Mouse (Mus musculus): Measurements from ENCODE around the gene Prdm10. TPM values are rescaled to one million over a fixed set of nuclear protein-coding genes. Genes with fewer than 3 reads are reported as not detected.

Prdm10 gene
- polyA plus RNA-seq, 1 experiment from 2014 or later = 1.2 TPM

DNA sequence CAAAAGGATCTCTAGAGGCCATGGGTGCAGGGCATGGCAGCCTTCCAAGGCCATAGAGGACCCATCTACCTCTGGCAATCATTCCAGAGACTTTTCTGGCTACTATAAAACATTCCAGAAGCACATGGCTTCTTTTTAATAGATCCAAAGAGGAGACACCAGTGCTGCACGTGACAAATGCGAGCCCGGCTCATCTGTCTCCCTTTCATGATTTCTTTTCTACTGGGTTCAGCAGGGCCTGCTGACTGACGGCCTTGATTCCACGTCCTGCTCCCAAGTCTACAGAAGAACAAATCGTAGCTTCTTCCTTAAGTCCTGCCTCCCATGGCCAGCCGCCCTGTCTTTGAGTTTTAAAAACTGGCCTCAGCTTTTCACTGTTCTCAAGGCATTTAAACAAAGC is 1.7 kb upstream of the Prdm10 start:
- no peak for ATAC-seq
- Histone ChIP-seq H3K4me2 (replicated peaks; ENCODE audit: low read depth) (no peak overlapping the region), H3K27ac (ENCODE audit: low read depth, low read length) (peak overlapping the region; percentile 98), H3K9me3 (ENCODE audit: control insufficient read depth) (no peaks in the 10 kb centered on the region), H3K36me3 (ENCODE audit: control insufficient read depth, insufficient read depth) (no peaks in the 10 kb centered on the region), H3K4me3 (ENCODE audit: low read depth, low read length) (no peak overlapping the region), H3K27me3 (replicated peaks; ENCODE audit: control insufficient read depth, insufficient read depth, low read length) (no peaks in the 10 kb centered on the region), H3K4me1 (replicated peaks; ENCODE audit: control insufficient read depth, insufficient read depth, low read length) (no peaks in the 10 kb centered on the region; the same call in 1 of the 2 replicates), H3K9ac (ENCODE audit: low read depth, low read length) (no peak overlapping the region)
- TF ChIP-seq CTCF (IDR thresholded peaks at IDR 0.05; ENCODE audit: low read depth) = no peak
- WGBS = 53% methylated on average over 7 of the region's 7 CpGs

DNA sequence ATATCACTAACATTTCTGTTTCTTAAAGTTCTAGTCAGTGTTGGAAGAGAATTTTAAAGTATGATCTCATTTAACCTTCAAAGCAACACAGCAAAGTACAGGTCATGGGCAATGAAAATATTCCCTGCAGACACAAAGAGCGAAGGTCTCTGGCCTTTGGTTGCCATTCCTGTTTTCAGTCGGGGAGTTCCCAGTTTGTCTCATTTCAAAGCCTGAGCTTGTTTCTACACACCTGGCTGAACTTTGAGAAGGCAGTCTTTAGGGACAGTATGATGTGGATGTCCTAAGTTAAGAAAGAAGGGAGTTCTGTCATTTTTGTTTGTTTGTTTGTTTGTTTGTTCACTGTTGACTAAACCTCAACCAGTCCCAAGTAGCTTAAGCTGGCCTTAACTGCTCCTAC is 1.0 kb upstream of the Prdm10 start:
- Histone ChIP-seq H3K9me3 (ENCODE audit: control insufficient read depth) (no peaks in the 10 kb centered on the region), H3K36me3 (ENCODE audit: control insufficient read depth, insufficient read depth) (no peaks in the 10 kb centered on the region), H3K27me3 (replicated peaks; ENCODE audit: control insufficient read depth, insufficient read depth, low read length) (no peaks in the 10 kb centered on the region), H3K9ac (ENCODE audit: low read depth, low read length) (peak overlapping the region; percentile 95; the same call in 1 of the 2 replicates), H3K27ac (ENCODE audit: low read depth, low read length) (peak overlapping the region; percentile 98), H3K4me1 (replicated peaks; ENCODE audit: control insufficient read depth, insufficient read depth, low read length) (no peaks in the 10 kb centered on the region; the same call in 1 of the 2 replicates), H3K4me3 (ENCODE audit: low read depth, low read length) (peak overlapping the region; percentile 91; the same call in 1 of the 2 replicates), H3K4me2 (replicated peaks; ENCODE audit: low read depth) (peak overlapping the region; percentile 84)
- ATAC-seq = 0 out of 2 replicates have a peak, but pooled peaks have one; percentile 1
- TF ChIP-seq CTCF (IDR thresholded peaks at IDR 0.05; ENCODE audit: low read depth) = no peak
- WGBS = 34% methylated on average over 2 of the region's 2 CpGs

DNA sequence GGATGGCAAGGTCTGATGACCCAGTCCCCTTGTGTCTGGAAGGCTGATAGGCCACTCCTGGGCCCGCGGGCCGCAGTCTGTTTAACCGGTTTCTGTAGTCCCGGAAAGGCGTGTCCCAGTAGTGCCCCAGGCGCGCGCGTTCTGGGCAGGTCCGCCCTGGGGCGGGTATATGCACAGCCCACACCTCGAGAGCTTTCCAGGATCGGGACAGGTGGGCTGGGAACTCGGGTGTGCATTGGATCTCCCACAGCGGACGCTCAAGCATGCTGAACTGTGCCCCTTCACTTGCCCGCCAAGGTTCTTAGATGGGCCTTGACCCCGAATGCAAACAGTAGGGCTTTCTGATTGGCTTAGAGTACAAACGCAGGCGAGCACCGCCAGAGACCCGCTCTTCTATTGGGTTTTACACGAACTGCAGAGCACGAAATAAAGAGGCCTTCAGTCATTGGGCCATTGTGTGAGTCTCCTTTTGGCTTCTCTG is 413 bp upstream of the Prdm10 start:
- H3K4me2 ChIP-seq (replicated peaks; ENCODE audit: low read depth) = peak overlapping the region; percentile 84
- H3K4me1 ChIP-seq (replicated peaks; ENCODE audit: control insufficient read depth, insufficient read depth, low read length) = no peaks in the 10 kb centered on the region; the same call in 1 of the 2 replicates
- no peaks in the 10 kb centered on the region for H3K27me3 ChIP-seq (replicated peaks; ENCODE audit: control insufficient read depth, insufficient read depth, low read length)
- peak; percentile 84 for ATAC-seq
- no peaks in the 10 kb centered on the region for H3K9me3 ChIP-seq (ENCODE audit: control insufficient read depth)
- peak overlapping the region; percentile 91 for H3K4me3 ChIP-seq (ENCODE audit: low read depth, low read length)
- no peak for TF ChIP-seq CTCF (IDR thresholded peaks at IDR 0.05; ENCODE audit: low read depth)
- H3K9ac ChIP-seq (ENCODE audit: low read depth, low read length) = peak overlapping the region; percentile 95
- under 1% methylated on average over 25 of the region's 25 CpGs for WGBS
- no peaks in the 10 kb centered on the region for H3K36me3 ChIP-seq (ENCODE audit: control insufficient read depth, insufficient read depth)
- peak overlapping the region; percentile 98 for H3K27ac ChIP-seq (ENCODE audit: low read depth, low read length)

DNA sequence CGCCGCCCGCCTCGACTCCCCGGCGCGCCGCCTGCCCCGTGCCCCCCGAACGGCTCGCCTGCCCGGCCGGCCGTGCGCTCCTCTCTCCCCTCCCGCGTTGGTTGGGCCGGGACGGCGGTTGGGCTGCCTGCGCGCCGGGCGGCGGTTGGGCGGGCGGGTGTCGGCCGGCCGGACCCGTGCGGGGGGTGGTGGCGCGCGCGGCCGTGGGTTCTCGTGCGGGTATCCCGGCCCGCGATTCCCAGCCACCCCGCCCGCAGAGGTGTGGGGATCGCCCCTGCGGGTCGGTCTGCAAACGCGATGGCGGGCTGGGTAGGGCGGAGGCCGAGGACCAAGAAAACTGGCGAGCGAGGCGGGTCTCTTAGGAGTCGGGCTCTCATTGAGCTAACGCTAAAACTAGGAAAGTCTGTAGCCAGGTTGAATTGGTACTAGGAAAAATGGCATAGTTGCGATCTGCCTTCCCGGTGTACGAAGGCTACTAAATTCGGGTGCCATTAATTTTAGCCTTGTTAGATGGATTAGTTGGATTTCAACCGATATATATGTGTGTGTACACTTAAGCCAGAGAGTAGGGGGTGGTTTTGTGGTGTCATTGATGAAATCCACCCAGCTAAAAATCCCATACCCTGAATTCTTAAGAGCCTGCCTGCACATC is 799 bp downstream of the Prdm10 start:
- H3K9ac ChIP-seq (ENCODE audit: low read depth, low read length) = peak overlapping the region; percentile 95
- peak overlapping the region; percentile 98 for H3K27ac ChIP-seq (ENCODE audit: low read depth, low read length)
- H3K27me3 ChIP-seq (replicated peaks; ENCODE audit: control insufficient read depth, insufficient read depth, low read length) = no peaks in the 10 kb centered on the region
- ATAC-seq = peak; percentile 60
- peak overlapping the region; percentile 91 for H3K4me3 ChIP-seq (ENCODE audit: low read depth, low read length)
- no peaks in the 10 kb centered on the region for H3K9me3 ChIP-seq (ENCODE audit: control insufficient read depth)
- no peak for TF ChIP-seq CTCF (IDR thresholded peaks at IDR 0.05; ENCODE audit: low read depth)
- peak overlapping the region; percentile 84 for H3K4me2 ChIP-seq (replicated peaks; ENCODE audit: low read depth)
- no peaks in the 10 kb centered on the region; the same call in 1 of the 2 replicates for H3K4me1 ChIP-seq (replicated peaks; ENCODE audit: control insufficient read depth, insufficient read depth, low read length)
- no peaks in the 10 kb centered on the region for H3K36me3 ChIP-seq (ENCODE audit: control insufficient read depth, insufficient read depth)
- 0% methylated on average over 38 of the region's 63 CpGs for WGBS

DNA sequence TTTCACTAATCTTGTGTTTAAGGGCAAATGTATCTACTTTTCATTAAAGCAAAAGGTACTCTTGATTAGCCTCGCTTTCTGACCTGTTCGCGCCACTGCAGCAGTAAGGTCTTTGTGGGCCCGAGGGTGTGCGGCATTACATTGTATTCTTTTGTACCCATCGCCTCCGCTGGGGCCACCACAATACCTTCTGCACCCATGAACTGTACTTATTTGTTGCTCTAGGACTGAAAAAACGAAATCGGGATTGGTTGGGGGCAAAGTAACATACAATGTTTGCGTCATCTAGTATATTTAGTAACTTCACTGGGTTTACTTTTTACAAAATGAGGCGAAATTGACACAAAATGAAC is 1.3 kb downstream of the Prdm10 start:
- no peak for ATAC-seq
- no peak for TF ChIP-seq CTCF (IDR thresholded peaks at IDR 0.05; ENCODE audit: low read depth)

DNA sequence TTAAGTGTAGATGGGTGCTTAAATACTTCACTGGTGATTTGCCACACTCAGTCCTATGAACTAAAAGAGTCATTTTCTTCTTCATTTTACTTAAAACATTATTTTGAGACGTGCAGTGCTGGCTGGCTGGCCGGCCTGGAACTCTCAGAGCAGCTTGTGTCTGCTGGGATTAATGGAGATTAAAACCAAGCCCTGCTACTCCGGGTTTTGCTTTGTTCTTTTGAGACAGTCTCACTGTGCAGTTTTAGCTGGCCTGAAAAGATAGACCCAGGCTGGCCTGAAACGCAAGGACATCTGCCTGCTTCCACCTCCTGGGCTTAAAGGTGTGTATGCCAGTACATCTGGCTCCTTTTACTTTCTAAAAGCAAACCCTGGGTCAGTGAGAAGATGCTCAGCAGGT is 2.2 kb downstream of the Prdm10 start:
- Histone ChIP-seq H3K4me2 (replicated peaks; ENCODE audit: low read depth) (no peak overlapping the region), H3K9ac (ENCODE audit: low read depth, low read length) (no peak overlapping the region)

More for the DNA sequence above, 1.3 kb downstream of the Prdm10 start:
- no peaks in the 10 kb centered on the region for H3K36me3 ChIP-seq (ENCODE audit: control insufficient read depth, insufficient read depth)
- H3K9ac ChIP-seq (ENCODE audit: low read depth, low read length) = peak overlapping the region; percentile 95
- no peaks in the 10 kb centered on the region; the same call in 1 of the 2 replicates for H3K4me1 ChIP-seq (replicated peaks; ENCODE audit: control insufficient read depth, insufficient read depth, low read length)
- H3K9me3 ChIP-seq (ENCODE audit: control insufficient read depth) = no peaks in the 10 kb centered on the region
- H3K27ac ChIP-seq (ENCODE audit: low read depth, low read length) = peak overlapping the region; percentile 98; the same call in 1 of the 2 replicates
- peak overlapping the region; percentile 84 for H3K4me2 ChIP-seq (replicated peaks; ENCODE audit: low read depth)
- H3K4me3 ChIP-seq (ENCODE audit: low read depth, low read length) = peak overlapping the region; percentile 91
- 4% methylated on average over 11 of the region's 11 CpGs for WGBS
- no peaks in the 10 kb centered on the region for H3K27me3 ChIP-seq (replicated peaks; ENCODE audit: control insufficient read depth, insufficient read depth, low read length)

More for the DNA sequence above, 2.2 kb downstream of the Prdm10 start:
- Histone ChIP-seq H3K27me3 (replicated peaks; ENCODE audit: control insufficient read depth, insufficient read depth, low read length) (no peaks in the 10 kb centered on the region), H3K4me1 (replicated peaks; ENCODE audit: control insufficient read depth, insufficient read depth, low read length) (no peaks in the 10 kb centered on the region; the same call in 1 of the 2 replicates), H3K9me3 (ENCODE audit: control insufficient read depth) (no peaks in the 10 kb centered on the region), H3K36me3 (ENCODE audit: control insufficient read depth, insufficient read depth) (no peaks in the 10 kb centered on the region), H3K27ac (ENCODE audit: low read depth, low read length) (no peak overlapping the region), H3K4me3 (ENCODE audit: low read depth, low read length) (no peak overlapping the region)
- 53% methylated on average over 4 of the region's 4 CpGs for WGBS
- TF ChIP-seq CTCF (IDR thresholded peaks at IDR 0.05; ENCODE audit: low read depth) = no peak
- no peak for ATAC-seq

All from intestine, postnatal 0 days (tissue).